In genomic region chr15:25685186-25685585, GRCm38 (mm10) we compare ENCODE assay signal across 31 mouse cellular contexts.
DNase-seq lines count a peak whose midpoint lies in the region; ATAC-seq and TF ChIP-seq lines count a peak whose summit lies in the region.
"Had no signal": no experiment of that assay in that cellular context is flagged by ENCODE, and none has a peak within 500 bp of the region (broad histone marks: within the 10 kb centered on the region; RNA-seq: fewer than 3 reads in every experiment).

No protein-coding gene starts in this region.

- H3K4me1 ChIP-seq in intestine, postnatal 0 days (replicated peaks; ENCODE audit: control insufficient read depth, insufficient read depth, low read length) = no peaks in the 10 kb centered on the region
- H3K4me1 ChIP-seq in intestine, embryonic 15.5 days (replicated peaks) = peaks cover 19% of the 10 kb centered on the region

- no peak overlapping the region for H3K4me2 ChIP-seq in intestine, postnatal 0 days (replicated peaks; ENCODE audit: low read depth)
- H3K4me2 ChIP-seq in intestine, embryonic 15.5 days (replicated peaks) = no peak overlapping the region
- H3K4me2 ChIP-seq: heart, embryonic 11.5 days; hindbrain, embryonic 12.5 days; midbrain, embryonic 13.5 days; neural tube, embryonic 13.5 days had no signal

- H3K27ac ChIP-seq in intestine, postnatal 0 days (ENCODE audit: low read depth, low read length) = no peak overlapping the region
- no peak overlapping the region for H3K27ac ChIP-seq in intestine, embryonic 15.5 days
- H3K27ac ChIP-seq: hindbrain, embryonic 12.5 days; hindbrain, postnatal 0 days; layer of hippocampus, adult 2 months; liver, embryonic 14.5 days; macrophage; midbrain, embryonic 13.5 days; neural tube, embryonic 13.5 days had no signal

- H3K36me3 ChIP-seq in intestine, postnatal 0 days (ENCODE audit: control insufficient read depth, insufficient read depth) = no peaks in the 10 kb centered on the region
- no peaks in the 10 kb centered on the region for H3K36me3 ChIP-seq in intestine, embryonic 15.5 days
- H3K36me3 ChIP-seq: hindbrain, embryonic 12.5 days; midbrain, embryonic 13.5 days; neural tube, embryonic 13.5 days had no signal

- peak; percentile 74 for DNase-seq in kidney, adult 9 months
- no peak for DNase-seq in kidney, postnatal 10 days
- peak; percentile 26 for DNase-seq in fat pad, adult 2 months (ENCODE audit: extremely low read depth, low read depth, low spot score)
- peak; percentile 47 for DNase-seq in kidney, postnatal 14 days
- no peak for DNase-seq in urinary bladder, postnatal 4 days (ENCODE audit: low spot score in 2 of 2)
- DNase-seq in MN1 (ENCODE audit: low spot score) = no peak
- DNase-seq: adrenal gland, adult 8-10 months; B cell, adult 2 months; cerebellum, adult 9-10 months; embryo, embryonic 11 days; gastrocnemius, postnatal 25 days; heart, adult 18-20 months; heart, postnatal 36 days; left cerebral cortex, postnatal 4 days; liver; lung, adult 2 months; lung, postnatal 10 days; right cerebral cortex, postnatal 4 days; thymus, postnatal 4 days had no signal

- ATAC-seq in intestine, postnatal 0 days = peak; percentile 38; the same call in 1 of the 2 replicates
- ATAC-seq in intestine, embryonic 15.5 days = no peak
- ATAC-seq: forebrain, embryonic 14.5 days; hindbrain, postnatal 0 days; intestine, embryonic 16.5 days; midbrain, embryonic 13.5 days had no signal

- H3K27me3 ChIP-seq in intestine, postnatal 0 days (replicated peaks; ENCODE audit: control insufficient read depth, insufficient read depth, low read length) = no peaks in the 10 kb centered on the region
- no peaks in the 10 kb centered on the region for H3K27me3 ChIP-seq in intestine, embryonic 15.5 days (replicated peaks)
- H3K27me3 ChIP-seq: hindbrain, embryonic 12.5 days; neural tube, embryonic 13.5 days had no signal

- H3K9me3 ChIP-seq in intestine, postnatal 0 days (ENCODE audit: control insufficient read depth) = no peaks in the 10 kb centered on the region
- no peaks in the 10 kb centered on the region for H3K9me3 ChIP-seq in intestine, embryonic 15.5 days
- H3K9me3 ChIP-seq: hindbrain, embryonic 12.5 days; midbrain, embryonic 13.5 days; neural tube, embryonic 13.5 days had no signal

- no peak overlapping the region for H3K4me3 ChIP-seq in intestine, postnatal 0 days (ENCODE audit: low read depth, low read length)
- no peak overlapping the region for H3K4me3 ChIP-seq in intestine, embryonic 15.5 days (replicated peaks)
- H3K4me3 ChIP-seq: hindbrain, embryonic 12.5 days; layer of hippocampus, adult 2 months; midbrain, embryonic 13.5 days; neural tube, embryonic 13.5 days had no signal

- no peak overlapping the region for H3K9ac ChIP-seq in intestine, postnatal 0 days (ENCODE audit: low read depth, low read length)
- H3K9ac ChIP-seq in intestine, embryonic 15.5 days = no peak overlapping the region
- H3K9ac ChIP-seq: hindbrain, embryonic 12.5 days; liver, embryonic 14.5 days; midbrain, embryonic 13.5 days; neural tube, embryonic 13.5 days had no signal

- 57% methylated on average over 9 of the region's 9 CpGs for WGBS in intestine, postnatal 0 days
- WGBS in intestine, embryonic 15.5 days = 71% methylated on average over 9 of the region's 9 CpGs

- no peak for TF ChIP-seq CTCF in intestine, postnatal 0 days (IDR thresholded peaks at IDR 0.05; ENCODE audit: low read depth)

Comparison
In these comparisons a context has a peak if more than half of its experiments do, and no peak if none do; other contexts are left out.
1. DNase-seq: peak in kidney, adult 9 months (single experiment), fat pad, adult 2 months (single experiment) and kidney, postnatal 14 days (single experiment); none in kidney, postnatal 10 days (single experiment), urinary bladder, postnatal 4 days (0 of 2) and MN1 (single experiment).